Mouse (Mus musculus): ENCODE results near the gene Cacna2d4.

The Cacna2d4 gene

GRCm38 (mm10) chr6:119224451-119225195, 11.7 kb upstream of the Cacna2d4 start:
- no peak for DNase-seq

DNA sequence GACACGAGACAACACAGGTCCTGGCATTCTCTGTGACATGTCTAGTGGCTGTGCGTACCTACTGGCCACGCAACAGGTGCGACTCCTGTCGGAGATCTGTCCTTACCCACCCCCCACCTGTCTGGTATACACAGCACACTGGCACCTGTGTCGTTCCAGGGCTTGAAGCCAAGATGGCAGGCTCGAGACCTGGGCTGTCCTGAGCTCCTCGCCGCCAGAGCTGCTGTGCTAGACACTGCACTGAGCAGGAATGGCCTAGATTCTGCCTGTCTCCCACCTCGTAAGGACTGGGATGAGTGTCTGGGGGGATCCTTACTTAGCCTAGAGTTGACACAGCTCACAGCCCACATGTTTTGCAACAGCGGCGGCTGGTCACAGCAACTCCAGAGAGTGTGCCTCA, 11.1 kb upstream of the Cacna2d4 start:
- DNase-seq, result peak in 1 of 2 experiments; percentile 62

GRCm38 (mm10) chr6:119225731-119226130, 10.6 kb upstream of the Cacna2d4 start:
- no peak for DNase-seq

DNA sequence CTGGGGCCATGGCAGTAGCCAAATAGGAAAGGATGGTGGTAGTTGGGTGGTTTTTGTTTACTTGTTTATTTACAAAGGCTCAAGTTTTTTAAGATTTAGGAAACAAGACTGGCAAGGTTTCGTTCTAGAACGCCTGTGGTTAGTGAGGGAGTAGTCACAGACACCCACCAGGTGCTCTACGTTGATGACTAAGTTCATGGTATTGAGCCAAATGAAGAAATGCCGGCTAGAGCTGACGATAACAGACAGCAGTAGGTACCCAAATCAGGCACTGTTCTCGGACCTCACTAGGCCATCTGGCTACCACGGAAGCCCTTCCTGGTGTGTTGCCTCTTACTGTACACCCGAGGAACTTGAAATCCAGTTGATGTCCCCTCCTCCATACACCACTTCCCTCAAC, 9.3 kb upstream of the Cacna2d4 start:
- no peak for DNase-seq

DNA sequence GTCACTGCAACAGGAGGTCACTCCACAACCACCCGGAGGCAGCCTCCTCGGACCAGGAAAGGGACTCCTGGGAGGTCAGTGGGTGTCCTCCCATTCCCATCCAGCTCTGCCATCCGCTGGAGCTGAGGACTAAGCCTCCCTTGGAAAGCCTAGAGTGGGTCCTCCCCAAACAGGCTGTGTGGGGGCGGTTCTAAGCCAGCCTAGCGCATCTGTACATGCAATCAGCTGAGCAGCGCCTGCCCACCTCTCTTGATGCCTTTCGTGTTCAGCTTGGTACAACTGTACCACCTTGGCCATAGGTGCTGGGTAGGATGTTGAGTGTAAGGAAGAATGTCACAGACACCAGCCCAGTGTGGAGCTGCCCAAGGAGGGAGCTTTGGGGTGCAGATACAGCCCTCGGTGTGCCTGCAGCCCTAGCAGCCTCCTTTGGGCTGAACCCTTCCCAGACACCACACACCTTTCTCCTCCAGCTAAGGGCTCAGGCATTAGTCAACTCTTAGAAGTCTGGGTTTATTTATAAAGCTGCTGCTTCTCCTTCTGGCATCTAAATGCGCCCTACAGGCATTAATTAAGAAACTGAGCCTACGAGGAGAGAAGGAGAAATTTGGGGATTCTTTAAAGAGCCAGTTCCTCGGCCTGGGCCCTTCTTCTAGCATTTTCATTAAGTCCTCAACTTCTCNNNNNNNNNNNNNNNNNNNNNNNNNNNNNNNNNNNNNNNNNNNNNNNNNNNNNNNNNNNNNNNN, 7.3 kb upstream of the Cacna2d4 start:
- DNase-seq, result no peak

DNA sequence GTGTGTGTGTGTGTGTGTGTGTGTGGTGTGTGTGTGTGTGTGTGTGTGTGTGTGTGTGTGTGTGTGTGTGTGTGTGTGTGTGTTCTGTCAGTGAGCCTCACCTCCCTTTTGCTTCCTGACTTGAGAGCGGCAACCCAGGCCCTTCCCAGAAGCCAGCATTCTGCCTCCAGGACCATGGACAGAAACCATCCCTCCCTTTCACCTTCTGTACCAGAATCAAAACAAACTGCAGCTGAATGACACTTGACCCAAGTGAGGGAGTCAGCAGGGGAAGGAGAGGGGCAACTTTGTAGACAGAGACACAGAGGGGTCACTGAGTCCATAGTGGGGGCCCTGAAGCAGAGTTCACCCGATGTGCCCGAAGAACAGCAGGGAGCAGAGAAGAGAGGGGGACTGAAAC, 3.3 kb upstream of the Cacna2d4 start:
- DNase-seq, result no peak

DNA sequence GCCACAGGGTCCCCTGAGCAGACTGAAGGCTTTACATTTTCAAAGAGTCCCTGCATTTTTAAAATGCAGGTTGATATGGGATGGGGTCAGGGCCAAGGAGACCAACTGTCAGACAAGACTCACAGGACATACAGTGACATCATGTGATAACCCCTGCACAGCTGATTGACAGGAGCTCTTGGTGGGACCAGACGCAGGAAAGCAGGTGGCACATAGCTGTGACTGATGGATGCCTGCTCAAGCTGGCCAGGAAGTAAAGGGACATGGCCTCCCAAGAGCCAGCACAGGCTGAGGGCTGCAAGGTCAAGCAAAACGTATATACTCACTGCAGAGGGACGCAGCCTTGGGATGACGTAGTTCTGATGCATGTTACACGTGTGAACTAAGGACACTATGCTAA, 885 bp upstream of the Cacna2d4 start:
- no peak for DNase-seq

DNA sequence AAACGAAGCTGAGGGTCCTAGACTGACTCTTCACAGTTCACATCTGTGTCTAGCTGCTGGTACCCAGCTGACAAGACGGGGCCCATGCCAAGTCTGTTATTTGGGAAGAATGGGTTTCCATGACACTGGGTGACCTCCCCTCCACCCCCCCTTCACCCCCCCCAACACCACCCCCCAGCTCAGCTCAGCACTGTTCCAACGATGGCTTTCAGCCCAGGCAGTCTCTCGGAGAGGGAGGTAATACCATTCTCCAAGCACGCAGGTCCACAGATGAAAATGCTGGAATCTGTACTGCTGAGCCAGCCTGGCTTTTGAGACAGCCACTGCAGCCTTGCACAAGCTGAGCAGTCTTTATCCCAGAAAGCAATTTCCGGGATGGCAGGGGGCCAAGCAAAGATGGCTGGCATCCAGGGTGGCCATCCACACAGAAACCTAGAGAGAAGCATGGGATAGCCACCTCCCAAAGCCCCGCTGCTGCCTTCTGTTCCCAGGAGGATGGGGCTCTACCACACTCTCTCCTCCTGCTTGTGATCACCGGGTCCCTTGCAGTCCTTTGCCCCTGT, 1.2 kb downstream of the Cacna2d4 start:
- DNase-seq, result peak; percentile 93

GRCm38 (mm10) chr6:119239341-119240005, 3.1 kb downstream of the Cacna2d4 start:
- DNase-seq, result peak in 1 of 2 experiments; percentile 43

- DNase-seq, result no peak
Observed at GRCm38 (mm10) chr6:119240256-119240655, 3.9 kb downstream of the Cacna2d4 start.

DNA sequence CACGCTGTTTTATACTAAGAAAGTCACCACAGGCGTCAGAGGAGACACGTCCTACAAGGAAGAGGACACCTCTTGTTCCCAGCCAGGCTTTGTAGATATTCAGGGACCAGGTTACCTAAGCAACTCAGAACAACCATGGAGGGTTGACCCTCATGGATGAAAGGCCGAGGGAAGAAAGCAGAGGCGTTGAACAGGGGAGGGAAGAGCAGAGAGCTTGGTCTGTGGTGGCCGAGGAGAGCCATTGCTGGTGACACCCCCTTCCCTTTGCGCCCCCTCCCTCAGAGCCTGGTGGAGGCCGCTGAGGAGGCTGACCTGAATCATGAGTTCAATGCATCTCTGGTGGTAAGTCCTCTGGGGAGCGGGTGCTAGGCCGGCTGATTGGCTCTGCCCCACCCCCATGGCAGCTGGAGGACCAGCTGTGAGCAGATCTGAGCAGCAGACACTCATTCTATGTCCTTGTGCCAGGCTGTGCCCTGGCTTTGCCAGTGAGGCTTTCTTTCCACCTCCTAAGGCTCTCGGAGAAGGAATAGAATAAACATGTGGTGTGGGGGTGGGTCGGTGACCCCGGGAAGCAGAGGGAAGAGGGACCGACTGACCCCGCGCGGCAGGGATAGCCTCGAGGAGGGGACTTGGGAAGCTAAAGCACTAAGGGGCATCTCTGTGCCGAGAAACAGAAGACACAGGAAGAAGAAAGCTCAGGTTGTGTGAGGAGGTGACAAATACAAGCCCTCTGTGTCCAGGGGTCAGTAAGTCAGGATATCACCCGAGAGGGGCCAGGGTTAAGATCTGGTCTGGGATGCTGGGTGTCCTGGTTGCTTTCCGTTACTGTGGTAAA, 4.8 kb downstream of the Cacna2d4 start:
- DNase-seq, result no peak

DNA sequence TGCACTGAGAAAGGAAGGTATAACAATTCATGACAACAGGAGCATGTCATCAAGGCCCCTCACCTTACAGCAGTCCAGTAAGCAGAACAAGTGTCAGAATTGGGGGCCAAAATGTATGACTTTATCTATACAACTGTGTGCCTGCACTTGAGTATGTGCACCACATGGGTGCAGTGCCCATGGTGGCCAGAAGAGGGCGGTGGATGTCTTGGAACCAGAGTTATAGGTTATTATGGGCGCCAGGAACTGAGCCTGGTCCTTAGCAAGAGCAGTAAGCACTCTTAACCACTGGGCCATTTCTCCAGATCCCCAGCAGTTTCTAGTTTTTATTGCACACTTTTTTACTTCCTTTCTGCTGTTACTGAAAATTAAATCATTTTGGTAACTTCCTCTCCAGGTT, 9.8 kb downstream of the Cacna2d4 start:
- DNase-seq, result no peak

GRCm38 (mm10) chr6:119248578-119248977, 12.3 kb downstream of the Cacna2d4 start:
- no peak for DNase-seq

DNA sequence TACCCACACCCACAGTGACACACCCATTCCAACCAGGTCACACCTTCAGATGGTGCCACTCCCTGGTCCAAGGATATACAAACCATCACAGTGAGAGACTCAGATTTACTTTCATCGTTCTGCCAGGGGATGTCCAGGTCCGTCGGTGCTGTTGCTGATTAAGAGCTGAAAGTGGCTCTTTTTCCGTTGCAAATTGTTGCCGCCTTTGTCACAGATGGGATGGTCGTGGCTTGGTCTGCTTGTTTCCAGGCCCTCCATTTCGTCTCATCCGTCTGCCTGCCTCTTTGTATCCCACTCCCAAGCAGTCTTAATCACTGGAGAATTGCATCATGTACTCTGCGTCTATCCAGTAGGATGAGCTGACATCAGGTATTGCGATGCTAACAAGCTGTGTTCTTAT, 13.4 kb downstream of the Cacna2d4 start:
- no peak for DNase-seq

GRCm38 (mm10) chr6:119251704-119252103, 15.4 kb downstream of the Cacna2d4 start:
- no peak for DNase-seq

DNA sequence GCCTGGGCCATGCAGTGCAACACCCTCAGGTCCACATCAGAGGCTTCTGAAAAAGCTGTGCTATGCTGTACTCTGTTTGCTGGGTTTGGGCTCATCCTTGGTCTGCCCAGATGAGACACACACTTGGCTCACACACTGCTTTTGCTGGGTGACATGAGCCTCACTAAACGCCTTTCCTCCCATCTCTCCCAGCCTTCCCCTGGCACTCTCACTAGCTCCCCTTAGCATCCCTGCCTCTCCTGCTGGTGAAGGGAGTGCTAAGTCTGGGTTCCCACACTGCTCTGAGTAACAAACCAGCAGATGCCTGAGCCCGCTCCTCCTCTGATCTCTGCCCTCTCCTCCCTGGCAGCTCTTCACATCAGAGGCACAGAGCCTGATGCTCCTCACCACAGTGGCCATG, 40.4 kb downstream of the Cacna2d4 start:
- DNase-seq, result no peak

- peak; percentile 77 to 81 for DNase-seq
Observed at GRCm38 (mm10) chr6:119280761-119281160, 44.4 kb downstream of the Cacna2d4 start.

GRCm38 (mm10) chr6:119301310-119301709, 65.0 kb downstream of the Cacna2d4 start:
- DNase-seq, result peak; percentile 88 to 91

DNA sequence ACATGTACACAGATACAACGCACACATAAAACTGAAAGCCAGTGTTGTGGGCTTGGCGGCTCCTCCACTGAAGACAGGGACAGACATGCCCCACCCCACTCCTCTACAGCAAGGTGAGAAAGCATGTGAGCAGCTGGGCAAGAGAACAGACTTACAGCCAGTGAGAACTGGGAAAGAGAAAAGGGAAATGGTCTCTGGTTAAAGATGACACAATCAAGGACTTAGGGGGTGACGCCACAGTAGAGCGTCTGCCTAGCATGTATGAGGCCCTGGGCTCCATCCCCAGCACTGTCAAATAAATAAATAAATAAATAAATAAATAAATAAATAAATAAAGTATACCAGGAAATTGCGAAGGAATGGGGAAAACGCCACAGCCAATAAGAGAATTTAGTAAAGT, 67.0 kb downstream of the Cacna2d4 start:
- DNase-seq, result no peak

- DNase-seq, result no peak
Observed at GRCm38 (mm10) chr6:119307867-119308413, 71.6 kb downstream of the Cacna2d4 start.

DNA sequence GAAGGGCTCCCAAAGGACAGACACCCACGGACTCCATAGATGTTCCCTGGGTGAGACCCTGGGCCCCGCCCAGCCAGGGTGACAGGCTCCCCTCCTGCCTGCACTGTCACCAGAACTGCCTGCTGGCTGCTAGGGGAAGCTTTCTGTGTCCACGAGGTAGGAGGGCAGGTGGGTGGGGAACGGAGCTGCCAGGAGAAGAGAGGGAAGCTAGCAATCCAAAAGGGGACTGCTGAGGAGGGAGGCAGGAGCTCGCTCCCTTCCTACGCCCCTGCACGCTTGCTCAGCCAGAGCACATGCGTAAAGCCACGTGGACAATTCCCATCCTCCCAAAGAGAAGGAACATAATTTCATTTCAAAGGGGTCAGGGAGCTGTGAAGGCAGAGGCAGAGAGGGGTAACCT, 73.8 kb downstream of the Cacna2d4 start:
- no peak for DNase-seq

- peak in 1 of 2 experiments; percentile 58 for DNase-seq
Observed at GRCm38 (mm10) chr6:119312381-119312780, 76.1 kb downstream of the Cacna2d4 start.
